Mouse (Mus musculus) ES-E14 (cell line): Measurements from ENCODE around the gene Polr1c. TPM values are rescaled to one million over a fixed set of nuclear protein-coding genes. Genes with fewer than 3 reads are reported as not detected.

ENCODE experiments used
- DNase-seq: peaks from one replicate; pipeline ENCODE4 v3.0.0-alpha.2; 2013; ENCODE audit warnings: low read depth, low spot score
- H3K27ac ChIP-seq: 2 replicates; pipeline ENCODE4 v1.5.1; 2012; ENCODE audit warnings: low read depth, mild to moderate bottlenecking, low read length, moderate library complexity, mixed read lengths; ENCODE audit not compliant: poor library complexity, insufficient read depth, severe bottlenecking
- H3K36me3 ChIP-seq: 2 replicates; pipeline ENCODE4 v1.6.1; 2012; ENCODE audit warnings: mild to moderate bottlenecking, low read length, moderate library complexity, mixed read lengths; ENCODE audit not compliant: control insufficient read depth, poor library complexity, insufficient read depth, severe bottlenecking
- H3K4me1 ChIP-seq, 2 experiments: fragments of 150-350 bp in 1 of 2; sonication (generic) in 1 of 2; 2 replicates each; pipeline ENCODE4 v1.6.1; 2012; ENCODE audit warnings: low read length in 2 of 2, mild to moderate bottlenecking in 1 of 2, mixed read lengths in 1 of 2; ENCODE audit not compliant: control insufficient read depth in 2 of 2, insufficient read depth in 2 of 2, poor library complexity in 1 of 2
- H3K4me3 ChIP-seq, 2 experiments: fragments of 150-350 bp in 1 of 2; sonication (generic) in 1 of 2; 2 replicates each; pipeline ENCODE4 v1.5.1; 2012; ENCODE audit warnings: low read length in 2 of 2, low read depth in 1 of 2, mild to moderate bottlenecking in 1 of 2, mixed read lengths in 1 of 2; ENCODE audit not compliant: insufficient read depth in 1 of 2, poor library complexity in 1 of 2, severe bottlenecking in 1 of 2
- H3K9ac ChIP-seq: 2 replicates; pipeline ENCODE4 v1.6.1; 2012; ENCODE audit warnings: low read depth, mild to moderate bottlenecking, low read length, mixed read lengths; ENCODE audit not compliant: poor library complexity, insufficient read depth, severe bottlenecking
- H3K9me3 ChIP-seq: fragments of 150-350 bp; sonication (generic); 2 replicates; pipeline ENCODE4 v1.6.1; 2012; ENCODE audit warnings: low read depth, mild to moderate bottlenecking, low read length; ENCODE audit not compliant: control insufficient read depth, insufficient read depth
- CHD2 ChIP-seq: IDR thresholded peaks from 2 replicates; pipeline ENCODE4 v1.6.1; 2014; ENCODE audit warnings: mild to moderate bottlenecking, low read depth, low read length, inconsistent platforms
- HCFC1 ChIP-seq: IDR thresholded peaks from 2 replicates; pipeline ENCODE4 v1.6.1; 2012; ENCODE audit warnings: low read length, inconsistent platforms, borderline replicate concordance; ENCODE audit not compliant: insufficient read depth
- MAFK ChIP-seq: IDR thresholded peaks from 2 replicates; pipeline ENCODE4 v1.6.1; 2014; ENCODE audit warnings: mild to moderate bottlenecking, low read depth, low read length, inconsistent platforms; ENCODE audit not compliant: insufficient read depth
- ZC3H11A ChIP-seq: IDR thresholded peaks from 2 replicates; pipeline ENCODE4 v1.6.1; 2012; ENCODE audit warnings: low read depth, mild to moderate bottlenecking, inconsistent platforms, low read length, borderline replicate concordance
- ZNF384 ChIP-seq: IDR thresholded peaks from 2 replicates; pipeline ENCODE4 v1.6.1; 2012; ENCODE audit warnings: low read depth, low read length, inconsistent platforms
- in situ Hi-C, 2 experiments: fragments of 600-800 bp; cut with MboI; formaldehyde crosslinking; loops; one replicate each; pipeline ENCODE4 v1.15.1; 2025; ENCODE audit warnings: low sequenced_read_pairs in 2 of 2, inconsistent platforms in 1 of 2; ENCODE audit not compliant: unreplicated experiment in 2 of 2
- total RNA-seq: library from RNA; depleted of rRNA; stranded (reverse); fragments of 300-350 nt; gene quantifications from 2 replicates; pipeline ENCODE4 v1.2.3, GENCODE M21; 2012

Gene Polr1c
- total RNA-seq, 1 experiment, result 177 TPM

- DNase-seq, result no peak
- TF ChIP-seq MAFK (peak; percentile 90), HCFC1 (no peak)
- in situ Hi-C loops, result no loop called here
- H3K4me3 ChIP-seq, result no peak overlapping the region
- peaks cover 8 to 19% of the 10 kb centered on the region in 2 experiments for H3K4me1 ChIP-seq
- no peak overlapping the region for H3K27ac ChIP-seq
- no peaks in the 10 kb centered on the region for H3K9me3 ChIP-seq
- H3K36me3 ChIP-seq, result peaks cover 3% of the 10 kb centered on the region; the same call in 1 of the 2 replicates
- no peak overlapping the region for H3K9ac ChIP-seq
Observed at GRCm38 (mm10) chr17:46285407-46285806, 37.6 kb upstream of the Polr1c start.

- in situ Hi-C loops, result no loop called here
- Histone ChIP-seq H3K9me3 (no peaks in the 10 kb centered on the region), H3K9ac (no peak overlapping the region), H3K36me3 (peaks cover 6% of the 10 kb centered on the region; the same call in 1 of the 2 replicates), H3K4me3 (no peak overlapping the region), H3K4me1 (peaks cover 8 to 19% of the 10 kb centered on the region in 2 experiments), H3K27ac (no peak overlapping the region)
- no peak for DNase-seq
- TF ChIP-seq ZC3H11A (no peak), CHD2 (no peak), MAFK (no peak)
Observed at GRCm38 (mm10) chr17:46284653-46285052, 36.8 kb upstream of the Polr1c start.

GRCm38 (mm10) chr17:46283911-46284310 is 36.1 kb upstream of the Polr1c start:
- no peak overlapping the region for H3K9ac ChIP-seq
- peaks cover 8 to 19% of the 10 kb centered on the region in 2 experiments for H3K4me1 ChIP-seq
- H3K4me3 ChIP-seq, result no peak overlapping the region
- TF ChIP-seq MAFK, result no peak
- no peak for TF ChIP-seq CHD2
- TF ChIP-seq ZNF384, result no peak
- no peak for TF ChIP-seq HCFC1
- no peak for TF ChIP-seq ZC3H11A
- DNase-seq, result no peak
- H3K9me3 ChIP-seq, result no peaks in the 10 kb centered on the region
- H3K27ac ChIP-seq, result no peak overlapping the region
- H3K36me3 ChIP-seq, result peaks cover 8% of the 10 kb centered on the region; the same call in 1 of the 2 replicates
- in situ Hi-C loops, result no loop called here

GRCm38 (mm10) chr17:46283140-46283539 is 35.3 kb upstream of the Polr1c start:
- no peak for TF ChIP-seq MAFK
- in situ Hi-C loops, result no loop called here
- no peaks in the 10 kb centered on the region for H3K9me3 ChIP-seq
- H3K9ac ChIP-seq, result no peak overlapping the region; the same call in 1 of the 2 replicates
- peak overlapping the region; percentile 88 to 95; a peak in 2 of 4 replicates for H3K4me3 ChIP-seq
- no peak for DNase-seq
- H3K4me1 ChIP-seq, result peaks cover 8 to 19% of the 10 kb centered on the region in 2 experiments
- H3K36me3 ChIP-seq, result peaks cover 13% of the 10 kb centered on the region; the same call in 1 of the 2 replicates
- H3K27ac ChIP-seq, result no peak overlapping the region

- Histone ChIP-seq H3K36me3 (peaks cover 15% of the 10 kb centered on the region; the same call in 1 of the 2 replicates), H3K4me1 (peaks cover 6 to 16% of the 10 kb centered on the region in 2 experiments), H3K9ac (peak within 1 kb of the TSS; percentile 97), H3K27ac (peak within 1 kb of the TSS; percentile 95), H3K9me3 (no peaks in the 10 kb centered on the region), H3K4me3 (peak within 1 kb of the TSS; percentile 88 to 95)
- TF ChIP-seq ZNF384 (peak; percentile 79), MAFK (no peak), HCFC1 (0 out of 2 replicates have a peak, but pooled peaks have one; percentile 60), CHD2 (0 out of 2 replicates have a peak, but pooled peaks have one; percentile 37)
- DNase-seq, result peak; percentile 93
- in situ Hi-C loops, result no loop called here
Observed at GRCm38 (mm10) chr17:46282483-46283123, 34.7 kb upstream of the Polr1c start, which contains the start of gene Tjap1. Gene Tjap1 (minus strand): TSS chr17:46283026.
